24 mouse cellular contexts compared by ENCODE assay signal in genomic region chr12:17071691-17072454, GRCm38 (mm10).
DNase-seq lines count a peak whose midpoint lies in the region; ATAC-seq and TF ChIP-seq lines count a peak whose summit lies in the region.
"Had no signal": no experiment of that assay in that cellular context is flagged by ENCODE, and none has a peak within 500 bp of the region (broad histone marks: within the 10 kb centered on the region; RNA-seq: fewer than 3 reads in every experiment).

No protein-coding gene starts in this region.

- no peak for TF ChIP-seq CTCF in forebrain, postnatal 0 days (IDR thresholded peaks at IDR 0.05; ENCODE audit: low read depth)
- TF ChIP-seq CTCF in brain, embryonic 14.5 days (IDR thresholded peaks at IDR 0.05; ENCODE audit: borderline replicate concordance, extremely low read depth, insufficient read depth, insufficient read length) = no peak

- no peaks in the 10 kb centered on the region for H3K36me3 ChIP-seq in forebrain, postnatal 0 days (ENCODE audit: insufficient read depth)
- no peaks in the 10 kb centered on the region for H3K36me3 ChIP-seq in forebrain, embryonic 10.5 days (replicated peaks)
- H3K36me3 ChIP-seq: embryonic facial prominence, embryonic 15.5 days; forebrain, embryonic 15.5 days; heart, embryonic 13.5 days; hindbrain, embryonic 12.5 days had no signal

- WGBS in forebrain, postnatal 0 days = 78% methylated on average over 15 of the region's 15 CpGs
- WGBS in forebrain, embryonic 10.5 days = 93% methylated on average over 15 of the region's 15 CpGs

- H3K4me3 ChIP-seq in forebrain, postnatal 0 days (ENCODE audit: low read depth, low read length) = no peak overlapping the region
- H3K4me3 ChIP-seq in forebrain, embryonic 10.5 days = no peak overlapping the region
- H3K4me3 ChIP-seq: embryonic facial prominence, embryonic 15.5 days; erythroblast, embryonic 14.5 days; forebrain, embryonic 15.5 days; gastrocnemius, adult 2 months; heart, embryonic 13.5 days; hindbrain, embryonic 12.5 days had no signal

- no peak overlapping the region for H3K9ac ChIP-seq in forebrain, postnatal 0 days
- H3K9ac ChIP-seq: embryonic facial prominence, embryonic 15.5 days; forebrain, embryonic 15.5 days; heart, embryonic 13.5 days; hindbrain, embryonic 12.5 days had no signal

- 0 out of 2 replicates have a peak, but pooled peaks cover 9% of the 10 kb centered on the region for H3K4me1 ChIP-seq in forebrain, postnatal 0 days (ENCODE audit: insufficient read depth)
- H3K4me1 ChIP-seq in forebrain, embryonic 10.5 days = no peaks in the 10 kb centered on the region
- H3K4me1 ChIP-seq: embryonic facial prominence, embryonic 15.5 days; heart, embryonic 13.5 days had no signal

- H3K4me2 ChIP-seq in forebrain, postnatal 0 days (ENCODE audit: low read depth) = no peak overlapping the region
- H3K4me2 ChIP-seq: embryonic facial prominence, embryonic 15.5 days; forebrain, embryonic 15.5 days; heart, embryonic 13.5 days; hindbrain, embryonic 12.5 days had no signal

- intact Hi-C loops in left cerebral cortex, postnatal 4 days (cut with DNase I) = no loop called here
- intact Hi-C loops in left cerebral cortex, postnatal 36 days (cut with DNase I) = no loop called here

- ATAC-seq in forebrain, postnatal 0 days = 0 out of 2 replicates have a peak, but pooled peaks have one; percentile 14
- ATAC-seq: activated CD4-positive, CD25-positive, alpha-beta regulatory T cell, adult 4 months; forebrain, embryonic 15.5 days; hindbrain, embryonic 16.5 days; Patski had no signal

- no peak for TF ChIP-seq POLR2A in brain, embryonic 14.5 days (IDR thresholded peaks at IDR 0.05; ENCODE audit: borderline replicate concordance, extremely low read depth, insufficient read depth, insufficient read length, poor library complexity, severe bottlenecking)

- no peaks in the 10 kb centered on the region for H3K27me3 ChIP-seq in forebrain, postnatal 0 days (ENCODE audit: insufficient read depth, low read length)
- no peaks in the 10 kb centered on the region for H3K27me3 ChIP-seq in forebrain, embryonic 10.5 days (ENCODE audit: poor library complexity, severe bottlenecking)
- H3K27me3 ChIP-seq: CH12.LX; embryonic facial prominence, embryonic 15.5 days; forebrain, embryonic 15.5 days; heart, embryonic 13.5 days; hindbrain, embryonic 12.5 days; Patski had no signal

- no peaks in the 10 kb centered on the region for H3K9me3 ChIP-seq in forebrain, postnatal 0 days (ENCODE audit: low read length)
- no peaks in the 10 kb centered on the region for H3K9me3 ChIP-seq in forebrain, embryonic 10.5 days
- H3K9me3 ChIP-seq: embryonic facial prominence, embryonic 15.5 days; forebrain, embryonic 15.5 days; heart, embryonic 13.5 days; hindbrain, embryonic 12.5 days had no signal

- no peak overlapping the region for H3K27ac ChIP-seq in forebrain, postnatal 0 days (ENCODE audit: low read depth, low read length)
- H3K27ac ChIP-seq in forebrain, embryonic 10.5 days = no peak overlapping the region
- H3K27ac ChIP-seq: embryonic facial prominence, embryonic 15.5 days; forebrain, embryonic 15.5 days; gastrocnemius, adult 2 months; heart, embryonic 13.5 days; hindbrain, embryonic 12.5 days had no signal

- peak; percentile 9 for DNase-seq in cerebellum, adult 9-11 months
- DNase-seq in cerebellum, adult 11-12 months = no peak
- DNase-seq in forebrain, postnatal 0 days = no peak
- no peak for DNase-seq in forebrain, embryonic 10.5 days (ENCODE audit: extremely low spot score, low spot score)
- peak; percentile 45 for DNase-seq in left cerebral cortex, postnatal 4 days
- no peak for DNase-seq in left cerebral cortex, postnatal 36 days (ENCODE audit: low spot score in 2 of 2)
- DNase-seq in brain, embryonic 14.5 days (ENCODE audit: low read depth) = peak; percentile 43
- DNase-seq in heart, adult 9 months (ENCODE audit: low spot score in 2 of 2) = no peak
- DNase-seq: adrenal gland, postnatal 14 days; embryo, embryonic 11 days; gastrocnemius, adult 2 months; gastrocnemius, postnatal 25 days; heart, postnatal 36 days; kidney, adult 11 months; kidney, adult 9 months had no signal

Comparison
In these comparisons a context has a peak if more than half of its experiments do, and no peak if none do; other contexts are left out.
1. DNase-seq: peak in cerebellum, adult 9-11 months (single experiment), left cerebral cortex, postnatal 4 days (single experiment) and brain, embryonic 14.5 days (single experiment); none in cerebellum, adult 11-12 months (single experiment), forebrain, postnatal 0 days (single experiment), forebrain, embryonic 10.5 days (single experiment), left cerebral cortex, postnatal 36 days (0 of 2) and heart, adult 9 months (0 of 2).